Mouse (Mus musculus) G1E-ER4 (cell line): ENCODE results near the gene Meis1. TPM values are rescaled to one million over a fixed set of nuclear protein-coding genes. Genes with fewer than 3 reads are reported as not detected.

Experiments used
- GATA1 ChIP-seq: IDR thresholded peaks from one replicate; pipeline ENCODE4 v1.8.0; 2012; ENCODE audit warnings: low read length, inconsistent platforms
- polyA plus RNA-seq: library from polyadenylated mRNA; stranded (reverse); fragments of >175 nt; gene quantifications from 2 replicates; pipeline ENCODE4 v1.2.3, GENCODE M21; 2012

Gene Meis1
- polyA plus RNA-seq, result 3.8 and 4.1 TPM in 2 replicates

DNA sequence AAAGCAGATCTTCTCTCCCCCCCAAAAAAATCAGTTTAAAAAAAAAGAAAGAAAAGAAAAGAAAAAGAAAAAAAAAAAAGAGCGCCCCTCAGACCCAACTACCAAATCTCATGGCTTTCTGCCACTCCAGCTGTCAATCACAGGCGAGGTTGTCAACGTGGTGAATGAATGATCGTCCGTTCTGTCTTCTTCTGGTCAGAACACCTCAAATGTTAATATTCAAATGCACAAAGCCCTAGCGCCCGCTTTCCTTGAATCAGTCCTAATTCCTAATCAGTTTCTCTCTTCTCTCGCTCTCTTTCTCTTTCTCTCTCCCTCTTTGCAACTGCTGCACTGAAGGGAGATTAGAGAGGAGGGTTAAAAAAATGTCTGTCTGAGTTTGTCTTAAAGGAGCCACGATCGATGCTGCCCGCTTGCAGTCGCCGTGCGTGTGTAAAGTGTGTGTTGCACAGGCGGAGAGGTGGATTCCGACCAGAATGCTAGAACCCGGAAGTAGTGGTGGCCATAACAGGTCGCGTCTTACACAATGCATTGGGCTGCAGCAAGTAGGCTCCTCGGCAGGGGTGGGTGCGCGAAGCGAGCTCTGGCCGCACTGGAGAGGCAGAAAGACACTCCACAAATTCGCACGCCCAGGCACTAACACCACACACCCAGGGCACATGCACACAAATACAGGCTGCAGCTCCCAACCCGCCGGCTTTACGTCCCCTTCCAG, at the start of gene Meis1:
Gene Meis1 (minus strand): TSS at position 497 of the 715 bp plus-strand sequence.
- no peak for TF ChIP-seq GATA1

DNA sequence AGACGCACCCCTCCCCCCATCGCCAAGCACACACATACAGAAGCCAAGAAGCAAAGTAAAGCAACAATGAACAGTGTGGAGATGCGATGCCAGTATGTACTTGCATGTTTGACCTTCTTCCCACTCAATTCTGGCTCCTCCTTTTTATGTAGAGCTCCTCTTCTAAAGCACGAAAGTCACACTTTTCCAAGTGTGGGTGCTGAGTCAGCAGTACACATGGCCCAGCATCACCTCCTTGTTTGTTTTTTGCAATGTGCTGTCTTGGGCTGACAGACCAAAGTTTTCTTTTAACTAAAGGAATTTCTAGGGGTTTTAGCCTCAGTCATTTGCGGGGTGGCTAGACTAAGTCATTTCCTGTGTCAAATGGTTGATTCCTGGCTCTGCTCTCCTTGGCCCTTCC, 48.5 kb upstream of the Meis1 start:
- TF ChIP-seq GATA1, result no peak

DNA sequence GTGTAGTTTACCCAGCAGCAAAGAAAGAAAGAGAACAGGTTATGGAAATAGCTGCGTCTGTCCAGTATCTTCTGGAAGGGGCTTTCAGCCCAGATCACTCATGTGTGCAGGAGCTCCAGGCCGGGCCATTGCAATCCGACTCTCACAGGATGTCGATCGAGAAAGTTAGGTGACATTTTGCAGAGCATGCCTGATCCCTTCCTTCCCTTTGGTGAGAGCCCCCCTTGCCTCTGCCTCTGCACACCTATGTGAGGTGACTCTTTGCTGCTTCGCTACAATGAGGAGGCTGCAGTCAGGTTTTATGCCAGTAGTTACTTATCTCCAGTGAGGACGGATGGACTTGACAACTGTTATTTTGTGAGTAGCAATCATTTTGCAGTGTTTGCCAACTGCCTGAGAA, 30.5 kb upstream of the Meis1 start:
- no peak for TF ChIP-seq GATA1

DNA sequence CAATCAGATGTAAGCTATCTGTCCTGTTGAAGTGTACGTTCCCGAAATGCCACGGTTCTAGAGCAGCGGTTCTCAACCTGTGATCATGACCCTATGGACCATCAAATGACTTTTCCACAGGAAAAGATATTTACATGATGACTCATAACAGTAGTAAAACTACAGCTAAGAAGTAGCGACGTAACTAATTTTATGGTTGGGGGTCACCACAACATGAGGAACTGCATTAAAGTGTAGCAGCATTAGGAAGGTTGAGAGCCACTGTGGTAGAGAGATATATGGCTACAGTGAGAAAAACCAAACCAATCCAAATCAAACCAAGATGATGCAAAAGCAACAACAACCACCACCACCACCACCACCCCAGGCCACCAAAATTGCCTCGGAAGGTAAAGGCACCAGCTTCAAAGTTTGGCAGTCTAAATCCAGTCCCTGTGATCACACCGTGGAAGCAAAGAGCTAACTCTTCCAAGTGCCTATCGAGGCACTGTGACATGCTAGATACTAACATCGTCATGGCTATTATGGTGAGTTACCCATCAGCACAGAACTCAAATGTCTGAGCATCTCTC, 17.9 kb upstream of the Meis1 start:
- TF ChIP-seq GATA1, result no peak

DNA sequence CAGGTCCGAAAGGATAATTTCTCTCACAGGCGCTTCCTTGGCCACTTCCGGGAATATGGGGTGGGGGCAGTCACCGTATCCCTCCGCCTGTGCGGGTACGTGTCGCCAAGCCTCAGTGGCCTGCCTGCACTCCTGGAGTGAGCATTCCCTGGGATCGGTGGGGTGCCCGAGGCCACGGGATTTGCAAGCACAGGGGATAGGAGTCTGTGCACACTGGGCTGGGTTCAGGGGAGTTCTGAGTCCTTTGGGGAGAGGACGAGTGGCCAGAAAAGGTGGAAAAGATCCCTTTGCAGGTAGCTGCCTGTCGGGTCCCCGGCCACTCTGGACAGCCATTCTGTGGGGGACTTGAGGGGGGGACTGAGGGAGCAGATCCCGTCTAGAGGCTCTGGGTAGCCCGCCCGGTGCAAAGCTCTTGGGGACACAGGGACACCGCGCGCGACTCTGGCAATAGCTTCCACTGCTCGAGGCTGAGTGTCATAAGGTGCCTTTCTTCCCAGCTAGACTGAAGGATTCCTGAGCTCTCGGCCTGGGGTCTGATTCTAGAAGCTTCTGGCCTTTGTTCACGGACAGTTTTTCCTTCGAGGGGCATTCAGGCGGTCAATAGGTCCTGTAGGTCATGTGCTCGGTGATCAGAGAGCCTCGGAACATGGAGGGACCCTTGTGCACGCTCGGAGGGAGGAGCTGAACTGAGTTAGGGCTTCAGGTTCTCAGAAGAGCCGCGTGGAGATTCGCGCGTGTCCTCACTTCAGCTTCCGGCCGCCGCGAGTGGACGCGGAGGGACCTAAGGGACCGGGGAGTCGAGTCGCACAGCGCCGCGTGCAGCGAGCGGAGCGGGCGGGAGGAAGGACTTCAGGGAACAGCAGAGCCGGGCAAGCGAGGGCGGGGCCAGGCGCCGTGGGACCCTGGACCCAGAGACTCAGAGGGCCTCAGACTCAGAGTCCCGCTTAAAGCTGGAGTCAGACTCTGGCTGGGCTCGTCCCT, 8.1 kb upstream of the Meis1 start:
- TF ChIP-seq GATA1, result no peak

DNA sequence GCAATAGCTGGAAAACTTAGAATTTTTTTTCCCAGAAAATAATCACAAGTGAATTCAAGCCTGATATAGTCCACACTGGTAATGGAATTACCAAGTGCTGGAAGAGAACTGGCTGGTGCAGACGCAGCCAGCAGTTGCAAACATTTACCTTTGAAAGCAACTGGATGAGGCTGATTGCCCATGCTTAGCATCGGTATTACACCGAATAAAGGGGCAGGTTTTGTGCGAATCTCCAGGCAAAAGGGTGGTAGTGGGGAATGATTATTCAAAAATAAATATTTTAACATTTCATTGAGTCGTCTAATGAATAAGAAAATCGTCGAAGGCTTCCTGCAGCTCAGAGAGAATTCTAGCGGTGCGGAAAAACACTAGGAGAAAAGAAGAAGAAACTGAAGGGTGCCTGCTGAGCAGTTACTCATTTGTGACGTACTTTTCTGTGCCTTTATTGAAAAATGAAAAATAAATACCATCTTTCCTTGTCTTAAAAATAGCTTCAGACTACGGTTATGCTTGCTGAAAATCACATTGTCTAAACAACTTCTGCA, 7.3 kb upstream of the Meis1 start:
- no peak for TF ChIP-seq GATA1

DNA sequence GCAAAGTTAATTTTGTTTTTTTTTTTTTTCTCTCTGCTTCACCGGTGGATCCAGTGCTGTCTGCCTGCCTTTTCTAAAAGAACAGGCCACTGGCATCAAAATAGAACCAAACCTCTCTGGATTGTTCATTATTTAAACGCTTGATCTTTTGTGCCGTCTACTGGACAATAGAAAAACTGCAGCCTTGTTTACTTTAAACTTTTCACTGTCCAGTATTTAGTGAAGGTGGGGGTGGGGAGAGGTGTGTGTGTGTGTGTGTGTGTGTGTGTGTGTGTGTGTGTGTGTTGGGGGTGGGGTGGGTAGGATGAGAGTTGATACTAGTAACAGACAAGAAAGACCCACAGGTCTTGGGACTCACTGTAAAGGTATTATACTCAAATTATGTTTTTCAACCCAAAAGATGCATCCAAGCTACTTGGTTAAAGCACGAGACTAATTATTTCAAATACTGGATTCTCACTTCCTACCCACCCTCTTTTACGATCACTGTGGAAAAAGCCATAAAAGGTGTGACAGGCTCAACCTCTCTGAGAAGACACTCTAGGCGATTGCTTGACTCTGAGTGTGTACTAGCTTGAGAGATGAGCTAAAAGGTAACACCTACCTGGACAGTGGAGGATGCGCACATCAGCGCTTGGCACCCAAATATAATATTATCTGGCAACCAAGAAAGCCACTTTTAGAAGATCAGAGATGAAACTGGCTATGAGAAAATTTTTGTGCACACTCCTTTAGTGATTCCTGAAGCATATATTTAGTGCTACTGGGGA, 5.9 kb upstream of the Meis1 start:
- TF ChIP-seq GATA1, result no peak

DNA sequence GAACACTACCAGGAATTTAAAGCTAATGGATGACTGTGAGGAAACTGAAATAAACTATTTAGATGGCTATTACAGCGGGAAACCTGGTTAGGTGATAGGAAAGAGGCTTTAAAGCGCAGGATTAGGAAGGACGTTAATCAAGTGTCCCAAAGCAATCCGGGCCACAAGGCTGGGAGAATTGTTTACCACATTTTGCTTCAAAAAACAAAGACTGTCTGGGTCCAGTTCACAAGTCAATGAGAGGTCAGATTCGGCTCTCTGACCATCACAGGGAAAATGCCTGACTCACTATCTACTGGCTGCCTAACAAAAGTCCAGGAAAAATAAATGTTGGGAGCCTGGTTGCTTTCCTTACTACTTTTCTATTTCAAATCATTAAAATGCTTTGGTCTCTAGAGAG, 4.6 kb upstream of the Meis1 start:
- TF ChIP-seq GATA1, result no peak

DNA sequence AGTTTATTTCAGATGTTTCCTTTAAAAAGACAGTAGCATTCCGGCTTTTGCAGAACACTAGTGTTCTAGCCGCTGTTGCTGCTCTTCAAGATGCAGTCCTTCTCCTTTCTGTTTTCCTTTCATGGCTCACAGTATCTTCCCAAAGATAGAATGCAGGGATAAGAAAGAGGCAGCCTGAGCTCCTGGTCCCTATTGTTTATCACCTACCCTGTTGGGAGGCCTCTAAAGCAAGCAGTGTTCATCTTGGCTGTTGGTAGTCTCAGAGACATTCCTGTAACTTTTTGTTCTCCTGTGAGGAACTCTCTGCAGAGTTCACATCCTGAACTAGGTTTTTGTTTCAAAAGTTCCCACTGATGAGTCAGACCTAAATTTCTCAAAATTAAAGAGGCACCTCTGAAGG, 3.8 kb upstream of the Meis1 start:
- no peak for TF ChIP-seq GATA1

DNA sequence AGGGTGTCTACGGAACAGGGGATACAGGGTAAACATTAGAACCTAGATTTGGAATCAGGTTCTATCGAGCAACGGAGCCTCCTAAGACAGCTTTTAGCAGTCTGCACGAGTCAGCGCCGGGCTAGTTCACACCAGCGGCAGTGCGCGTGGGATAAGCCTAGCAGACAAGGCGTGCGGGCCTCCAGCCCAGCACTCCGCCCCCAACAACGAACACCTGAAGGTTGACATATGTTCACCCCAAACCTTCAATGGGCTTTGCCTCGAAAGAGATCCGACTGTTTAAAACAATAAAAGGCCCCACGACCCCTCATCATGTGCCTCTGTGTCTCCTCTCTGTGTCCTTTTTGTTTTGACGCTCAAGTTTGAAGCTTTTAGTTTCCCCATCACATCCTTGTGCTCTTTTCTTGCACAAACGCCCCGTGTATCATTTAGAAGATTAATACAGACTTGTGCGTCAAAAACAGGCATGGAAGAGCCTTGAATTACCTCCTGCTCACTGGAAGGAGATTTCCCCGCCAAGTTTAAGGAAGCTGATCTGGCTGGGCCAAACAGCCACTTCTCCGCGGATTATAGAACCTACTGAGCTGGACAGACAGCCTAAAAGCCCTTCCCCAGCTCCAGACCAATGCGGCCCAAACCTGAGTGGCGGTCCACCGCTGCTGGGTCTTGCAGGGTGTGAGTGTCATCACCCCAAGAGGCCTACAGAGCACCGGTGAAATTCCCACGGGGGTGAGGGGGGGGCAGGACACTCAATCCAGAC, 2.3 kb upstream of the Meis1 start:
- no peak for TF ChIP-seq GATA1

DNA sequence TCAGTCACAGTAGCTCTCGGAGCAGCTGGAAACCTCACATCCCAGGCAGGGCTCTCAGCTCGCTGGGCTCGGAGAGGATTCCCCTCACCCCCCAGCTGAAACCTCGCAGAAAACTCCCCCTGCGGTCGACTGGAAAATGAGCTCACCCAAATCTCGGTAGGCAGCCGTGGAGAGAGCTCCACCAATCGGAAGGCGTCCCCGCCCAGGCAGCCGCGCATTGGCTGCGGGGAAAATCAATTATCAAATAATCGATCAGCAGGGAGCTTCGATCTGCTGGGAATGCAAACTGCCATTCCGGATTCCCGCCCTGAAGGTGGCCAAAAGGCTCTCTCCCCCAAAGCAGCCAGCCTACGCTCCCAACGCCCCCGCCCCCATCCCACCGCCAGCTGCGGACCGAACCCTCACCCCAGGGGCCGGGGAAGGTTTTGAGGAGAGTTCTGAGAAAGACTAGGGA, 1.6 kb upstream of the Meis1 start:
- no peak for TF ChIP-seq GATA1

DNA sequence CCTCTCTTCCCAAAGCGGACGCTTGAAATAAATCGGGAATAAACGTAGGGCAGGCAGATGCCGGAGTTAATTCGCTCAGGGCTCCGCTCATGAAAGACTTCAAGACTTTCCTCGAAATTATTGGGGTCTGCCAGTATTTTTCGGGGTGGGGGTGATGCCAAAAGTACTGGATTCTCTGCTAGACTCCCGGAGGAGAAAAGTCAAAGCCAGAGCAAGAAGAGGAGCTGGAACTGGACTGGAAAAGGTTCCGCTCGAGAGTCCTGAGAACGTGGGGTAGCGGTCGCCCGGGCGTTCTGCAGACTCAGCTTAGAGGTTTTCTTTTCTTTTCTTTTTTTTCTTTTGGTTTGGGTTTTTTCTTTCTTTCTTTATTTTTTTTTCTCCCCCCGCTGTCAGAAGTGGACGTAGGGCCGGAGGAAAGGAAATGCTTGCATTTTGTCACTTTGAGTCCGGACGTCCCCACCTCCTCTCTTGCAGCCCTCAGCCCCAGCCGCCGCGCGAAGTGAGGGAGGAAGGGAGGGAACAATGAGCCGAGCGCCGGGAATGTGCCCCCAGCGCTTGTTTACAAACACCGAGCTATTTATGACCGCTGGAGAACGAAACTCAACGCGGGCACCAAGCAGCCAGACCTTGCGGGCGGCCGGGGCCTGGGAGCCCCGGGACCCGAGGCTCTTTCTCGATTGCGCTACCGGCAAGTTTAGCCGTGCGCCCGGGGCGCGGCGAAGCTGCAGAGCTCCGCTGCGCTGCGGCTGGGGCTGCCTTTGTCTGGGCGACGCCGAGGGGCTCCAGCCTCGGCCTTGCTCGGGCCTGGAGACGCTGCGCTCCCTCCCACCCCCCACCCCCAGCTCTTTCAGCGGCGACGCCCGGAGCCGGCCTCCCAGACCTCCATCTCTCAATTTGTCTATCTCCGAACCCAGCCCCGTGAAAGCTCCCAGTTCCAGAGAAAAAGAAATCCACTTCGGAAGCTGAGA, 703 bp upstream of the Meis1 start:
- TF ChIP-seq GATA1, result no peak

DNA sequence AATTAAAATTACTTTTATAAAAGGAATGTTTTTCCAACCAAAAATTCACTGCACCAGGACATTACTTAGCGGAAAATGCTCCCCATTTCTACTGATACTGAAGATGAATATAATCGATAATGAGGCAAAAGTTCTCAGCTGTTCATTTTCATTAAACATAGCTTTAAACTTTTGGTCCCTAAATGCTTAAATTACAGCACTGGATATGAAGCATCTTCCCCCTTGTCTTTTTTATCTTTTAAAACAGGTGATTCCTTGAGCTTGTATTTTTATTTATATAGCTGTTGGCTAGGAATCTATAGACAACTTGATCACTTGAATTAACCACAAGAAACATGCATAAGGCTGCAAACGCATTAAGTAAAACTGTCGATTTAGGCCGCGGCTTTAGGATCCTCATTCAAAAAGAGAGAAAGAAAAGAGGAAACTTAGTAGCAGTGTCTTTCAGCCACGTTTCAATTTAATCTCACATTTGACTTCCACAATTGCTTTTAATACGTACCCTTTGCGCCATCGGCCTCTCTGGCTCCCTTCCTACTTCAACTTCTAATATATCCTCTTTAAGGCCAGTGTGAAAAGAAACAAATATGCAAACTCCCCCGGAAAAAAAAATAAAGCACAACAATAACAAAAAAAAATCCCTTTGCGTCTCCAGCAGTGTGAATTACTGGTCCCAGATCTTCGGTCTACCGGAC, 919 bp downstream of the Meis1 start:
- TF ChIP-seq GATA1, result no peak

DNA sequence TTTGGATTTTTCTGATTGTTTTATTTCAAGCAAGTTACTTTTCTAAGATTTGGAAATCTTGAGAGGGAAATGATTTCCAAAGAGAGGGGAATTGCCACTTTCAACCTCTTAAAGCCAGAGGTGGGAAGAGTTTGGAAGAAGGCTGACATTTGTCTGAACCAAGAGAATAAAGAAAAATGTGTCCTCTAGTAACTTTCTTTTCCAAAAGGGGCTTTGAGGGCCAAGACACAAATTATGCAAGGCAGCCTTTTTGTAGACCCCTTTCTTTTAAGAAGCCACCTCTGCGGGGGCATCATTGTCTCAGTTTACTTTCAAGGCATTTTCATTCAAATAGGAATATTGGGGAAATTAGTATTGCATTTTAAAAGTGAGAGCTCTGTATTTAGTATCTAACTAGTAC, 1.5 kb downstream of the Meis1 start:
- TF ChIP-seq GATA1, result no peak
